Mouse (Mus musculus) layer of hippocampus, adult 9-11 months (tissue): ENCODE measurements at regions not wholly inside any gene's neighbourhood (a gene's known extent, or its start where the extent isn't known, plus 50 kb on each side); places are given as distances from the start of the nearest gene placed in this dataset.

Source experiments
- DNase-seq: peaks from one replicate; pipeline ENCODE4 v3.0.0; 2022

GRCm38 (mm10) chr10:125795323-125795722, 170.6 kb upstream of the Lrig3 start:
- no peak for DNase-seq

- no peak for DNase-seq
Observed at GRCm38 (mm10) chr10:125798678-125799077, 167.3 kb upstream of the Lrig3 start.

DNA sequence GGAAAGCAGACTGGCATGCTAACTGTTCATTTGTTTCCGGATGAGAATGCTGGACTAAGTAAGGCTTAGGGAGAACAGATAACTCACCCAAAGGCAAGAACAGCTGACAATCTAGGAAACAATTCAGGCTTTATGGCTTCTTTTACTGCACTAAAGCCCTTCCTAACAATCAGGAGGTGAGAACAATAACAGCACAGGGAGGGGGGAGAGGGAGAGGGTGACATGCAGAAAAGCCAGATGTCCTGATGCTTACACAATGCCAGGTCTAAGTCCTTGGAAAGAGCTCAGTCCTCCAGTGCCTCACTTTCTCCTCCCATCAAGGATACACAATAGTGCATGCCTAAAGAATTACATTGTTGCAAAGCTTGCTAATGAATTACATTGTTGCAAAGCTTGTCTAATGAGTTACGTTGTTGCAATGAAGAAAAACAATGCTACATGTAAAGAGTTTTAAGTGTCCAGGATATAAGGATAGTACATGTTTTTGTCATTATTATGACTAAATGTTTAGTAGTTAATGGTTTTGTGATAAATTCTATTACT, 165.3 kb upstream of the Lrig3 start:
- no peak for DNase-seq

GRCm38 (mm10) chr10:125801450-125801849, 164.5 kb upstream of the Lrig3 start:
- no peak for DNase-seq

GRCm38 (mm10) chr10:125802923-125803583, 162.9 kb upstream of the Lrig3 start:
- no peak for DNase-seq

DNA sequence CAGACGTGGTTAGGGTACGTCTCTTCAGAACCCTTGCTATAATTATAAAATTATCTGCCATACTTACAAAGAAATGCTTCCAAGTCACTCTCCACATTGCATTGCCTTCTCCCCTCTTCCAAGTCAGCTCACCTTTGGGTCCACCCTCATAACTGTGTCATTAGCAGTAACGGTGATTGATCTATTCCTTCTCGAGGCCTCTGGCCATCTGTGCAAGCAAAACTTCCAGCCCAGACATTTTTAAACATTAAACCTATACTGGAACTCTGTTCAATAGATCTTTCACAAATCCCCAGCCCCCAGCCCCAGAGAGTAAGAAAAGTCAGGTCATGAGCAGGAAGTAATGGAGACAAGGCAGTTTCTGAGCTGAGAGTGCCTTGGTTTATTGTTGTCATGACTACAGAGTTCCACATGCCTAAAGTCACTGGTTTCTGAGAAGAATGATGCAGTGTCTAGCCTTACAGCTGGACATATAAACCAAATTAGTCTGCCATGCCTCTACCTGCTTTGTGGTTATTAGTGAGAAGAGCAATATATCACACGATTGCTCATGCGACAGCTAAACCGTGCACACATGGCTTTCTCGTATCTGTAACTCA, 156.1 kb upstream of the Lrig3 start:
- DNase-seq: no peak

DNA sequence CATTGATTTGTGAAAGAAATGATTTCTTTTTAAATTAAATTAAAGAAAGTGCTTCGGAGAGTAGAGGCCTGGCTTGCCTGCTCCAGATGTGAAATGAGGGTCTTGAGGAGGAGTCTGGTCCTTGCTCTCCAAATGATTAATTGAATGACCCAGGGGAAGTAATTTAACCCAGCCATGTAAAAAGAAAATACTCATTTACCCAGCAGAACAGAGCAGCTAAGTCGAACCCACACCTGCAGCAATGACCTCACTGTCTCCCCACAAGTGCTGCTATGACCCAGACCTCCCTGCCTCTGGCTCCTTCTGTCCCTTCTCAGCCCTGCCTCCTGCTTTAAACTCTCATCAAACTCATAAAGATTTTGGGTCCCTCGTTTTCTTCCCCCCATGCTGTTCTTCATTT, 155.4 kb upstream of the Lrig3 start:
- no peak for DNase-seq

DNA sequence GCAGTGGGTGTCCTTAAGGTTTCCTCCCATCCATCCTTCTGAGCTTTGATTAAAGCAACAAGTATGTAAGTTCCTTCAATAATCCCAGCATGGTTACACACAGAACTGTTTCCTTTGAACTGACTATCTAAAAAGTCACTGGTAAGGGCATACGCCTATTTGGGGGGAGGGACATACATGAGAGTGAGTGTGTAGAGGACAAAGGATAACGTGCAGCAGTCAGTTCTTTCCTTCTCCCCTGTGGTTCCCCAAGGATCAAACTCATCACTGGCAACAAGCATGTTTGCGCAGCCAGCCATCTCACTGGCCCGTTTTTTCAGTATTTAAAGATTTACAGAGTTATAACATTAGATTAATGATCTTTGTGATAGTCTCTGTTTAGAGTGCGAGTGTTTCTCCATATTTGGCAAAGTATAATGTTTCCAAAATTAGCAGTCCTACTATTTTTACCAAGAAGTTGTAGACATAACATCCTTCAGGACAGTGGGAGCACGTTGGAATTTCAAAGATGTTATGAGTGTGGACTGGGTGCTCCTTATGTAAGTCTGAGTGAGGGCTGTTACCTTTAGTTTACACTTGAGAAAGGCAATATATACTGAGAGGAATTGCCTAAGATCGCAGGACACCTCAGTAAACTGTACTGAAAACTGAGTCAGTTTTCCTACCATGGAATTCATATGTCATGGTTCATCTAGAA, 151.6 kb upstream of the Lrig3 start:
- no peak for DNase-seq

- no peak for DNase-seq
Observed at GRCm38 (mm10) chr10:125832134-125832533, 133.8 kb upstream of the Lrig3 start.

- no peak for DNase-seq
Observed at GRCm38 (mm10) chr10:125832764-125833163, 133.2 kb upstream of the Lrig3 start.

GRCm38 (mm10) chr10:125833989-125834388, 132.0 kb upstream of the Lrig3 start:
- DNase-seq: no peak

DNA sequence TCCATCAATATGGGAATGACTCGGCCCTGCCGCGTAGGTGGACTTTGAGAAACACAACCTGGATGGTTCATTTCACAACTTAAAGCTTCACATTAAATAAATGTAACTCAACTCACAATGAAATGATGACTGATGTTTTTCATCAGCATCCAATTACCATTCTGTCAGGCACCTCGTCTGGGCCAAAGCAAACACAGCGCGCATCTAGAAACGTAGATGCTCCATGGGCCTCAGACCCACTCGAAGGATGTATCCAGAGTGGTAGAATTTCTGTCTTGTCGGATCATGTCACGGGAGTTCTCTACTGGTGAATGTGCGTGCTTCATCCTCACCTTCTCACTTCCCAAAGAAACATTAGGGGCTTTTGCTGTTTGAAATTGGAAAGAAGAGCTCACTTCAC, 127.0 kb upstream of the Lrig3 start:
- no peak for DNase-seq

DNA sequence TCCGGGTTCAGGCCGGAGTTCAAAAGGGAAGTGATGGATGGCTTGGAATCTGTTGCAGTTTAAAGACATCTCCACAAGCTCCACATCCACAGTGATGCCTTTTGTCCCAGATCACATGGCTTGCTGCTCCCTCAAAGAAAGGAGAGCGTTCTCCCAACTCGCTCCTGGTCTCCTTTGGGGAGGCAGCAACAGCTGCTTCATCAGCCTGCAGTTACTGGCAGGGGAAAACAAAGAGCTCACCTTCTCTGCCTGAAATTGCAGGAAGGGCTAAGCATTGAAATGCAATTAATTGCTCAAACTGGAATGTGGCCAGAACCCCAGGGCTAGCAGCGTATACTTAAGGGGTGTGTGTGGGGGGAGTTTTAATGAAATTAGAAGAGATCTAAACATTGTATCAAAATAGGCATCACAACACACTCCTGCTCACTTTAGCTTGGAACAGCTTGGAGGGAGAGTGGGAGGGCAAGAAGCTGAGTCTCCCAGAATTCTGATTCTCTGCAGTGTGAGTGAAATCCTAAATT, 126.3 kb upstream of the Lrig3 start:
- DNase-seq: peak; percentile 20

DNA sequence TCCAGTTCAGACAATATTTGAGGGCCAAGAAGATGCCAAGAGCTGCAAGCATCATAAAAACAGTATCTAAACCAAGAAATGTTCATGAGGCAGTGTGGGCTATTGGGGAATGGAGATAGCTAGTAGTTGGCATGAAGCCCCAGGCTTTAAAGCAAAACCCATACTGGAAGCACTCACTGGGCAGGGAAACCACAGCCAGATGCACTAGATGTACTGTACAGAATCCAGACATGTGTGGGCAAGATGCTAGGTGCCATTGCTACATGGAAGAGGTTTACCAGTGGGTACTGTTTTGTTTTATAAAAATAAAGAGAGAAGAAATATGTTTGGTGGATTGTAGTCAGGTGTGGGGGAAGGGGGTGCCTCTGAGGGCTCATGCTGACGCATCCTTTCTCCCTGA, 125.6 kb upstream of the Lrig3 start:
- DNase-seq: peak; percentile 11

DNA sequence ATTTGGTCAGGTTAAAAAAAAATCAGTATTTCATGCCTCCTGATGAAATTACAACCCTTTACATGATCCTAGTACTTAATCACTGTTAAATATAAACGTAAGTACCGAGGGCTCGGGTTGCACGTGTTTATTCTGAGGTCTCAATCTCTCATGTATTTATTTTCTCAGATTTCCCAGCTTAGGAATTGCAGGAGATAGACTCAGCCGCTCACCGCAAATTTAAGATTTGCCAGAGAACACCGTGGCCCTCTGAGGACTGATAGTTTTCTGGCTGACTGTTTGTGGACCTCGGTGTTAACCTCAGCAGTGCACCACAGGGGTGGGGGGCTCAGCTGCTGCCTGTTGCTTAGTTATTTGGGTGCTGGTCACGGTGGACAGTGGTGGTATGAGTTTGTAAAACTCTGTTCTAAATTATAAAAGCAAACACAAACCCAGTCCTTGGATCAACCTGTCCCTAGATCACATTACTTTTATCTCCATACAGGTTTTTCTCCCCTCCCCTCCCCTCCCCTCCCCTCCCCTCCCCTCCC, 121.6 kb upstream of the Lrig3 start:
- no peak for DNase-seq

GRCm38 (mm10) chr10:125845014-125845514, 120.9 kb upstream of the Lrig3 start:
- DNase-seq: no peak

GRCm38 (mm10) chr10:125850370-125850769, 115.6 kb upstream of the Lrig3 start:
- no peak for DNase-seq

DNA sequence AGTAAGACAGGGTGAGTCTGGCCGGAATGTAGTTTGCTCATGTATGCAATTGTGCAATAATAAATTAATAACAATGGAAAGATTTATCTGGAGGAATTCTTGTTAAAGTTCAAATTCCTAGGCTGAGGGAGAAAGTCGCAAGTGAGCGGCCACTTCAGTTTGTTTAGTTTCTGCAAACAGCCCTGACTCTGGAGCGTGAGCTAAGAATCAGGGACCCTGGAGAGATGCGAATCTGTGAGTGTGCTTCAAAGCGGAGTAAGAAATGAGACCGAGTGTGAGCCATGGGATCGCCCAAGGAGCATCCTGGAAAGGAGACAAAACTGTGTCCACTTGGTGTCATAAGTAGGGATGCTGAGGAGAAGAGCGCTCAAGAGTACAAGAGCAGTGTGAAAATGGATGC, 104.2 kb upstream of the Lrig3 start:
- no peak for DNase-seq

DNA sequence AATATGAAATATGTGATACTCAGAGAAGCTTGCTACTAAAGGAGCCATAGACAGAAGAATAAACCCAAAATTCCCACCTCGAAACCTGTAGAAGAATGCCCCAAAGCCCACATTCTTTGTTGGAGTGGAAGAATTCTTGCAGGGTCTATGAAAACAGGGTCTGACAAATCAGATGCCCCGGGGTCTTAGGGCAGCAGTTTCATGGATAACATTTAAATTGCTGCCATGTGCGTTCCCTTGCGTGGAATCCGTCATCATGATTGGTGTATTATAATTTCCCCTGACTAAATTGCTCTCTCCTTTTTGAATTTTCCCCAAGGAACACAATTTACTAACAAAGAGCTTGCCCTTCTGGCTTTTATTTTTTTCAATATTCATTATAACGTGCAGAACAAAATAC, 99.6 kb upstream of the Lrig3 start:
- DNase-seq: no peak

- DNase-seq: peak; percentile 14
Observed at GRCm38 (mm10) chr10:125884563-125884962, 81.4 kb upstream of the Lrig3 start.

- DNase-seq: no peak
Observed at GRCm38 (mm10) chr10:125885796-125886195, 80.2 kb upstream of the Lrig3 start.

GRCm38 (mm10) chr10:125892122-125892521, 73.8 kb upstream of the Lrig3 start:
- no peak for DNase-seq

DNA sequence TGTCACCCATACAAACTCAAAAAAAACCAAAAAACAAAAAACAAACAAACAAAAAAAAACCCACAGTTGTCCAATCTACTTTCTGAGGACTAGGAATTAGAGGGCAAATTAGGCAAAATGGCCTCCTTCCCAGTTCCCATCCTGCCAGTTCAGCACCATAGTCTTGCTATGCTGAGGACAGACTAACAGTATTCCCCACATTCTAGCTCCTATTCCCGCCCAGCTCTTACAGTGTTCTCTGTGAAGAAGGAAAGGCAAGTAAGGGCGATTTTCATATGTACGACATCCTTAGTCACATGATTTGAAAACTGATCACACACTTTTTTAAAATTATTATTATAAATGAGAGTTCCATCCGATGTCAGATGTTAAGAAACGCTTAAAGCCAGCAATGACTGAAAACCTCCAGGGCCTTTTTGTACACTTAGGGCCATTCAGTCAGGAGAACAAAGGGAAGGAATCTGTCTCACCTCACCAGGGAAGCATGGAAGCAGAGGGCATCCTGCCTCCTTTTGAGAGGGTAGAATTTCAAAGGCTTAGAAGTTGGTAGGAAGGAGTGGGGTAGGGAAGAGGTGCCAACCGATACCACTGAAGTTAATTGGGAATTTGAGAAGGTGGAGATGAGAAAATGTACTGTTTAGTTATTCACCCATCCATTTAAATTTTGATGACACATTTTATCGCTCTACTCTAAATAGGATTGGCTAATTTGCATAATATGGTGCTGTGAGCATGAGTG, 70.1 kb upstream of the Lrig3 start:
- no peak for DNase-seq
